Mouse (Mus musculus) neural tube, embryonic 13.5 days (tissue): ENCODE data around the gene Scgb1a1. TPM values are rescaled to one million over a fixed set of nuclear protein-coding genes. Genes with fewer than 3 reads are reported as not detected.

Experiments used
- ATAC-seq: fragments of 200-750 bp; cut with Nextera tagmentation; 2 replicates; pipeline ENCODE4 v1.8.0; 2017; ENCODE audit warnings: low read depth, mild to moderate bottlenecking, moderate TSS enrichment, moderate library complexity
- H3K27ac ChIP-seq: fragments of 300-500 bp; sonication (generic); replicated peaks from 2 replicates; pipeline ENCODE4 v1.5.1; 2015; ENCODE audit warnings: moderate library complexity, mild to moderate bottlenecking, inconsistent platforms
- H3K27me3 ChIP-seq: fragments of 300-500 bp; sonication (generic); 2 replicates; pipeline ENCODE4 v1.6.1; 2015; ENCODE audit warnings: mild to moderate bottlenecking, inconsistent platforms
- H3K36me3 ChIP-seq: fragments of 300-500 bp; sonication (generic); 2 replicates; pipeline ENCODE4 v1.6.1; 2015; ENCODE audit warnings: mild to moderate bottlenecking, inconsistent platforms
- H3K4me1 ChIP-seq: fragments of 300-500 bp; sonication (generic); replicated peaks from 2 replicates; pipeline ENCODE4 v1.6.1; 2015; ENCODE audit warnings: inconsistent platforms
- H3K4me2 ChIP-seq: fragments of 300-500 bp; sonication (generic); 2 replicates; pipeline ENCODE4 v1.6.1; 2015; ENCODE audit warnings: inconsistent platforms, mild to moderate bottlenecking, moderate library complexity
- H3K4me3 ChIP-seq: fragments of 300-500 bp; sonication (generic); 2 replicates; pipeline ENCODE4 v1.5.1; 2015; ENCODE audit warnings: mild to moderate bottlenecking, inconsistent platforms
- H3K9ac ChIP-seq: fragments of 300-500 bp; sonication (generic); 2 replicates; pipeline ENCODE4 v1.6.1; 2015; ENCODE audit warnings: moderate library complexity, mild to moderate bottlenecking, inconsistent platforms
- H3K9me3 ChIP-seq: fragments of 300-500 bp; sonication (generic); 2 replicates; pipeline ENCODE4 v1.6.1; 2016; ENCODE audit warnings: inconsistent platforms
- WGBS: fragments of 180-500 bp; shearing (Covaris S2); methylation state at CpG from one replicate; pipeline ENCODE4 v1.1.7; 2015; 5-methylcytosine and 5-hydroxymethylcytosine counted together
- polyA plus RNA-seq: library from polyadenylated mRNA; unstranded; fragments of >200 nt; fragmentation: Nextera tagmentation; extraction: Ambion mirVana; gene quantifications from 2 replicates; pipeline ENCODE4 v1.2.1, GENCODE M21; 2015

The Scgb1a1 gene
- polyA plus RNA-seq, 1 experiment from 2014 or later = not detected

DNA sequence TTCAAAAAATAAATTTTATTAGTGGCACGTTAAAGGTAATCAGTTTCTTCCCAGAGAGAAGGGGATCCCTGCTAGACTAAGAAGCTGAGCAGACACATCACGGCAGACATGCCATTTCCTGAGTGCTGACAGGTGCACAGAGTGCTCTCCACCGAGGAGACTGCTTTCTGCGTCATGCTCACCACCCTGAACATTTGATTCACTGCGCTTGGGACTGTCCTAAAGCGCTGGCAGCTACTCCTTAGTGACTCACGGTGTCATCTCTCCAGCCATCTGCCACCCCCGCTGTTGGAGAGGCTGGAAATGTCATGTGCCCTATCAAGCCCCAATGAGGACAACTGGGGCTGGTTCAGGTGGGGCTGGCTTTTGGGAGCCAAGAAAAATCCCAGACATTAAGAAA lies 24.3 kb upstream of the Scgb1a1 start:
- no peak overlapping the region for H3K4me3 ChIP-seq
- peaks cover 25% of the 10 kb centered on the region for H3K36me3 ChIP-seq
- H3K27me3 ChIP-seq = no peaks in the 10 kb centered on the region
- H3K4me2 ChIP-seq = no peak overlapping the region
- WGBS = 71% methylated on average over 8 of the region's 8 CpGs
- no peak overlapping the region for H3K27ac ChIP-seq
- no peaks in the 10 kb centered on the region for H3K4me1 ChIP-seq
- H3K9ac ChIP-seq = no peak overlapping the region
- H3K9me3 ChIP-seq = no peaks in the 10 kb centered on the region
- no peak for ATAC-seq

DNA sequence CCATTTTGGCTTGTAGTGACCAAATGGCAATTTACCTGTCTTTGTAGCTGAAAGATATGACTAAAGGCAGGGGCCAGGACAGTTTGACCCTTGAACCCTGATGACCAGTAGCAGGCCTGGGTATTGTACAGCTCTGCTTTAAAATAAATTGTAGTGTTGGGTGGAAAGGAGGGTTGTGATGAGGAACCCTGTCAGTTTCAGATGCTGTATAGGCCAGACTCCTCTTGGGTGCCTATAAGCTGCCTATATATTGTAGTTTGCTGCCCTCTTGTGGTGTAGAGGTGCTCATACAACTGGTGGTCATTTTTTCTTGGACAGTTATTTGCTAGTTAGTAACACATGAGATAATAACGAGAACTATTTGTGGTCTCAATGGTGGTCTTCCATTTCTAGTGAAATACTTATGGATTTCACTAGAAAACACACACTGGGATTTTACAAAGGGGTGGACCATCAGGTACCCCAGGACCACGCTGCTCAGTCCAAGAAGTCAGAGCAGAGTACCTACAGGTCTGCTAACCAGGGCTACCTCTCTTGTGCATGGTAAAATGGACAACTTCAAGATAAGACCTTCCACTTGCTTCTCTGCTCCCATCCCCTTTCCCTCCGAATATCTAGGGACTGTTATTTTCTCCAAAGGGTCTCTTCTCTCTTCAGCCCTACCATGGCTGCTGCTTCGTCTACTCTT lies 22.6 kb upstream of the Scgb1a1 start:
- H3K9me3 ChIP-seq = no peaks in the 10 kb centered on the region
- no peaks in the 10 kb centered on the region for H3K27me3 ChIP-seq
- H3K4me1 ChIP-seq = 0 out of 2 replicates have a peak, but pooled peaks cover 6% of the 10 kb centered on the region
- peak; percentile 87 for ATAC-seq
- H3K4me3 ChIP-seq = no peak overlapping the region
- no peak overlapping the region for H3K27ac ChIP-seq
- peaks cover 19% of the 10 kb centered on the region for H3K36me3 ChIP-seq
- WGBS = 61% methylated on average over 4 of the region's 4 CpGs
- no peak overlapping the region for H3K4me2 ChIP-seq
- H3K9ac ChIP-seq = no peak overlapping the region

DNA sequence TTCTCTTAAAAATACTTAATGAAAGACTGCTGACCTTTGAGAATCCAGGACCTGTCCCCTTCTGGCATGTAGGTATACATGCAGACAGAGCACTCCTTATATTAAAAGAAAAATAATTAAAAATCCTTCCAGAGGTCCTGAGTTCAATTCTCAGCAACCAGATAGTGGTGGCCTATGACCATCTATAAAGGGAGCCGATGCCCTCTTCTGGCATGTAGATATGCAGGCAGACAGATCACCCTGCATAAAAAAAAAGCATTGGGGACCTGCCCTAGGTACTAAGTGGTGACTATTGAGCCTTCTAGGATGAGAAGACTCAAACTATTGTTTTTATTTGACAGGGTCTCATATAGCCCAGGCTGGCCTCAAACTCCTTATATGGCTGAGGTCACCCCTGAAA lies 20.8 kb upstream of the Scgb1a1 start:
- H3K27ac ChIP-seq = no peak overlapping the region
- WGBS = 95% methylated on average over 1 of the region's 1 CpGs
- peaks cover 13% of the 10 kb centered on the region for H3K36me3 ChIP-seq
- H3K9me3 ChIP-seq = no peaks in the 10 kb centered on the region
- ATAC-seq = no peak
- no peak overlapping the region for H3K9ac ChIP-seq
- H3K4me3 ChIP-seq = no peak overlapping the region
- 0 out of 2 replicates have a peak, but pooled peaks cover 6% of the 10 kb centered on the region for H3K4me1 ChIP-seq
- no peak overlapping the region for H3K4me2 ChIP-seq
- H3K27me3 ChIP-seq = no peaks in the 10 kb centered on the region

DNA sequence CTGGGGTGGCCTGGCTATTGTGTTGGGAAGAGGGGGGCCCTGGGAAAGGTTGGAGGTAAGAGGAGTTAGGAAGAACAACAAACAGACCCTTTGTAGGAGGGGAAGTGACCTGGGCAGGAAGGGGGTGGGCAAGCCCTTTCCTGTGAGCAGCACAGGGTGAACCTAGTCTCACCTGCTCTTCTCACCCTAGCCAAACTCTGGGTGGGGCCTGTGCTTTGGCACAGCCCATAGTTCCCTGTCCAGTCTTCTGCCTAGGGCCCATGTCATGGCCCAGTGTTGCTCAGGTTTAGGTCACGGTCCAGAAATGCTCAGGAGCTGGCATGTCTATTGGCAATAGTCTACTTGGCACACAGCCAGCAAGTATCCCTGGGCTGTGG lies 19.6 kb upstream of the Scgb1a1 start:
- Histone ChIP-seq H3K4me1 (0 out of 2 replicates have a peak, but pooled peaks cover 6% of the 10 kb centered on the region), H3K9me3 (no peaks in the 10 kb centered on the region), H3K36me3 (0 out of 2 replicates have a peak, but pooled peaks cover 1% of the 10 kb centered on the region), H3K9ac (no peak overlapping the region), H3K27ac (no peak overlapping the region), H3K4me3 (no peak overlapping the region), H3K4me2 (no peak overlapping the region), H3K27me3 (no peaks in the 10 kb centered on the region)
- ATAC-seq = no peak
- WGBS = 83% methylated on average over 1 of the region's 1 CpGs

DNA sequence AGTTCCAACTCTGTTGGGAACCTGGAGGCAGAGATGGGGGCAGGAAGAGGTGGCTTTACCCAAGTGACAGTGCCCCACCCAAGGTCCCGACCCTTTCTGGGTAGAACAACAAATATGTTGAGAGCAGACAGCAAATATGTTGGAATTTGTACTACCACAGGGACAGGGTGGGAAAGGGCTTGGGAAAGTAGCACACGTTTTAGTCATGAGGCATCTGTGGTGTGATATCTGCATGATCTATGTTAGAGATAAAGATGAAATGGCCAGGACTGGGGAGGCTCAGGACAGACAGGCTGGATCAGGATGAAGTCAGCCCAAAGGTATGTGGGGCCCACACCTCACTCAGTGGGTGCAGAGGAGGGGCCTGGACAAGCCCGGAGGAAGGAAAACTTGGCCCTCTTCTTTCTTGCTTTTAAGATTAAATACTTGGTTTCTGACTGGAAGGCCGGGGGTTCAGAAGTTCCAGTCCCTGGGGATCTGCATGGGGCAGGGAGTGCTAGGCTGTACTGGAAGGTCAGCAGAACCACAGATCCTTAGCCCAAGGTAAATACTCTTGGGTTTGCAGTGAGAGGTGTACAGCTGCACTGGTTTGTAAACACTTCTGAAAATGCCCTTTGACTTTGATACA lies 19.1 kb upstream of the Scgb1a1 start:
- Histone ChIP-seq H3K36me3 (no peaks in the 10 kb centered on the region), H3K4me3 (no peak overlapping the region), H3K9me3 (no peaks in the 10 kb centered on the region), H3K27me3 (no peaks in the 10 kb centered on the region), H3K9ac (no peak overlapping the region), H3K4me1 (0 out of 2 replicates have a peak, but pooled peaks cover 6% of the 10 kb centered on the region), H3K27ac (no peak overlapping the region), H3K4me2 (no peak overlapping the region)
- no peak for ATAC-seq
- WGBS = 70% methylated on average over 4 of the region's 4 CpGs

DNA sequence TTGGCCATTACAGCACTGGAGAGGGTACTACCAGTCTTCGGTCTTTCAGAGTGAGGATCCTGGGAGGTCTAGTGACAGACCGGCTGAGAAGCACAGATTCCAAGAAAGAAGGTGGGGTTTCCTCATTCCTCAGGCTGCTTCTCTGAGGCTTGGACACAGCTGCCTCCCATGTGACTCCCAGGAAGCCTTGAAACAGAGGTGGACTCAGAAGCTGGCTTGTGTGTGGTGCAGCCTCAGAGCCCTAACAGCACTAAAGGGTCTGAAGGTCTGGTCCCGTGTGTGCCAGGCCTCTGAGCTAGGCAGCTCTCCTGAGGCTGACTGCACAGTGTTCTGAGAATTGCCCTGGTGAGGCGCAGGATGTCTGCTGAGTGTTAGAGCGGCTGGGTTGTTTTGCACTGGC lies 18.3 kb upstream of the Scgb1a1 start:
- no peak overlapping the region for H3K4me3 ChIP-seq
- WGBS = 64% methylated on average over 5 of the region's 5 CpGs
- ATAC-seq = no peak

DNA sequence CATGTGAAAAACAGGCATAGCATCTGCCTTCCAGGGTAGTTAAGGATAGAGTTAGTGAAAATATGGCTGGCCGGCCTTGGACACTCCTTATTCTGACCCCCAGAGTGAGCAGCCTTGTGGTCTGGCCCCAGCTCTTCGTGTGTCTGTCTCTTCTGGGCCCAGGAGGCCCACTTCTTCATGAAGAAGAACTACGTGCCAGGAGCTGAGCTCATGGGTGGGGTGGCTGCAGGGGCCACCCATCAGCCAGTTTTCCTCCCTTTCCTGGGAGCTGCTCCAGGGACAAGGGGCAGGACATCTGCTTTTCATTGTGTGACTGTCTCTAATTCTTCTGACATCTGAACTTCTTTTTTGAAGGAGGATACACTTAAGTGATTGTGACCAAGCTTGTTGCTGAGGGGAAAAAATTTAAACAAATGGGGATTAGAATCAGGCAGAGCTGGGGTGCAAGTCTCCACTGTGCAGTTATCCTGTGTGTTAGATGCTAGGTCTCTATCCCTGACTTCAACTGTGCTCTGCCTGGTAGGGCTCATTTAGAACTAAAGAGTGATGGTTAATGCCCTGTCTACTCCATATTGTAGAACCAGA lies 17.4 kb upstream of the Scgb1a1 start:
- H3K4me2 ChIP-seq = no peak overlapping the region
- H3K27me3 ChIP-seq = no peaks in the 10 kb centered on the region
- no peaks in the 10 kb centered on the region for H3K36me3 ChIP-seq
- H3K27ac ChIP-seq = no peak overlapping the region
- no peaks in the 10 kb centered on the region for H3K9me3 ChIP-seq
- ATAC-seq = no peak
- 60% methylated on average over 3 of the region's 3 CpGs for WGBS
- no peak overlapping the region for H3K9ac ChIP-seq
- H3K4me3 ChIP-seq = no peak overlapping the region
- 0 out of 2 replicates have a peak, but pooled peaks cover 6% of the 10 kb centered on the region for H3K4me1 ChIP-seq

More for the DNA sequence above, 18.3 kb upstream of the Scgb1a1 start:
- 0 out of 2 replicates have a peak, but pooled peaks cover 6% of the 10 kb centered on the region for H3K4me1 ChIP-seq
- no peak overlapping the region for H3K9ac ChIP-seq
- H3K27me3 ChIP-seq = no peaks in the 10 kb centered on the region
- H3K4me2 ChIP-seq = no peak overlapping the region
- H3K9me3 ChIP-seq = no peaks in the 10 kb centered on the region
- H3K27ac ChIP-seq = no peak overlapping the region
- H3K36me3 ChIP-seq = no peaks in the 10 kb centered on the region

DNA sequence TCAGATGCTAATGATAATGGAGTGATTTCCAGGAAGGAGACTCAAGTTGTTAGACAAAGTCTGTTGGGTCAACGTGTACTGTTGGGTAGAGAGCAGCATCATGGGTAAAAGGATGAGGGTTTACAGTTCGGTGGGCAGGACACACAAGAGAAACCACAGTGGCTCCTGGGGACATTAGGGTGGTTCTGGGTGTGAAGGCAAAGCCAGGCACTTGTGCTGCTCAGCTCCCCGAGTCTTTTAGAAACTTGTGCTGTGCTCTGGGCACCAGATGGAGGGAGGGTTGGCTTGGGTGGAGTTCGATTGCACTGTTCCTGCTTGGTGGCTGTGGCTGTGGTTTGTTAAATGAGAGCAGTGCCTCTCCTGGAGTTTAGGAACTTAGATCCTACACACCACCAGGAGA lies 16.2 kb upstream of the Scgb1a1 start:
- no peak for ATAC-seq
- no peaks in the 10 kb centered on the region for H3K9me3 ChIP-seq
- no peak overlapping the region for H3K4me3 ChIP-seq
- H3K4me2 ChIP-seq = no peak overlapping the region
- no peaks in the 10 kb centered on the region for H3K27me3 ChIP-seq
- WGBS = 82% methylated on average over 4 of the region's 4 CpGs
- no peaks in the 10 kb centered on the region for H3K36me3 ChIP-seq
- no peak overlapping the region for H3K9ac ChIP-seq
- no peak overlapping the region for H3K27ac ChIP-seq
- H3K4me1 ChIP-seq = 0 out of 2 replicates have a peak, but pooled peaks cover 6% of the 10 kb centered on the region

DNA sequence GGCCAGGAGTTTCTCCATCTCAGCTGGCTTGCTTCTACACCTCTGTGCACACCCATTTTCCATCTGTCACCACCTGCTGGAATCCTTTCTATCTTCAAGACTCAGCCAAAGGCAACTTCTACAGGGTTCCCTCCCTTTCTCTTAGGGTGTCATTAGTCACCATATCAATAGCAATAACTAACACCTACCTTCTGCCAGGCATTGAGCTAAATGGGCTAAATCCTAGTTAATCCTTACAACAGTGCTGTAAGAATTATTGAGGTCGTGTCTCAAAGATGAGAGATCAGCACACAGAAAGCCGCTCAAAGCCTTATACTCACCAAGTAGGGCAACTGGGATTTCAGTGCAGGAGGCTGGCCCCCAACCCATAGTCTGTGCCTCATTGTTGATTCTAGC lies 13.3 kb upstream of the Scgb1a1 start:
- no peak overlapping the region for H3K4me3 ChIP-seq
- 0 out of 2 replicates have a peak, but pooled peaks cover 2% of the 10 kb centered on the region for H3K4me1 ChIP-seq
- 75% methylated on average over 2 of the region's 2 CpGs for WGBS
- H3K9ac ChIP-seq = no peak overlapping the region
- no peaks in the 10 kb centered on the region for H3K36me3 ChIP-seq
- no peaks in the 10 kb centered on the region for H3K27me3 ChIP-seq
- ATAC-seq = no peak
- no peak overlapping the region for H3K4me2 ChIP-seq
- H3K9me3 ChIP-seq = no peaks in the 10 kb centered on the region
- no peak overlapping the region for H3K27ac ChIP-seq

DNA sequence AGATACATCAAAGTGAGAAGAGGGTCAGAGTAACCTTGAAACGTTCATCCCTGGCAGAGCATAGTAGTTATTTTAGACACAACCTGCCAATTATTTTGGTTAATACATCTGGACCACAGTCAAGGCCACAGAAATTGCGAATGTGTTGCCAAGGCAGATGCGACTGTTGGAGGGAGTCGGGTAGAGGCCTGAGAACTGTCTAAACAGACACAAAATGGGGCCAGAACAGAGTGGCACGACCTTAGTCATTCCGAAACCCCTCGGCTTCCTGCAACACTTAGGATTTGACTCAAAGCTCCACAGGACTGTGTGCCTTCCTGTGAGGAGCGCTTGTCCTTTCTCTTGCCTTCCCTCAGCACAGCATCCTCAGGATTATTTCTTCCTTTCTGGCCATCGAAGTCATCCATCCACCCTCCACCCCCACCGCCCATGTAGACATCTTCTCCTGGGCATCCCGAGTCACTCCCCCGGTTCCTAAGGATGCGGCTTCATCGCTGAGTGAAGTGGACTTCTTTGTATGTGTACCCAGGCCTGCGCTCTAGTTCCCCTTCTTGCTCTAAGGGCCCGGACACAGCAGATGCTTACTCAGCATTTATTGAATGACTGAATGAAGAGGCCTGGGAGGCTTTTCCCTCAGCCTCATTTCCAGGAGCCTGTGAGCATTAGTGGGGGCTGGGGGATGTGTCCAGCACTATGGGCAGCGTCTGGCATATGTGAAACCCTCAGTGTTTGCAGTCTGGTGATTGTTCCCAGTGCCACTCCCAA lies 12.7 kb upstream of the Scgb1a1 start:
- H3K27me3 ChIP-seq = no peaks in the 10 kb centered on the region
- no peaks in the 10 kb centered on the region for H3K9me3 ChIP-seq
- WGBS = 86% methylated on average over 17 of the region's 17 CpGs
- H3K4me3 ChIP-seq = no peak overlapping the region
- ATAC-seq = no peak
- H3K4me1 ChIP-seq = no peaks in the 10 kb centered on the region
- H3K4me2 ChIP-seq = no peak overlapping the region
- no peak overlapping the region for H3K27ac ChIP-seq
- H3K36me3 ChIP-seq = no peaks in the 10 kb centered on the region
- H3K9ac ChIP-seq = no peak overlapping the region

DNA sequence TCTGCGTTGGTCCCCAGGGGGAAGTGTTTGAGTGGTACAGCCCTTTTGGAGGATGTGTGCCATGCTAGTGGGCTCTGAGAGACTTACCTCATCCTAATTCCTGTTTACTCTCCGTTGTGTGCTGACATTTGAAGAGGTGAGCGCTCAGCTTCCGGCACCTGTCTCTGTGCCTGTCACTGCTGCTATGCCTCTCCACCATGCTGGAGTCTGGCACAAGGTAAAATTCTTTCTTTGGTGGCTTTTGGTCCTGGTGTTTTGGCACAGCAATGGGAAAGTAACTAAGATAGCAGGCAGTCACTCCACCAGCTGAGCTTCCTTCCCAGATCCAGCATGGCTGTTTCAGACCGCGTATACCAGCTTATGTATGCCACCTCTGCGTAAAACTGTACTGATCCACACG lies 12.0 kb upstream of the Scgb1a1 start:
- Histone ChIP-seq H3K4me1 (no peaks in the 10 kb centered on the region), H3K4me2 (no peak overlapping the region), H3K36me3 (no peaks in the 10 kb centered on the region), H3K9ac (no peak overlapping the region), H3K27ac (no peak overlapping the region), H3K9me3 (no peaks in the 10 kb centered on the region), H3K27me3 (no peaks in the 10 kb centered on the region), H3K4me3 (no peak overlapping the region)
- 88% methylated on average over 8 of the region's 8 CpGs for WGBS
- no peak for ATAC-seq

DNA sequence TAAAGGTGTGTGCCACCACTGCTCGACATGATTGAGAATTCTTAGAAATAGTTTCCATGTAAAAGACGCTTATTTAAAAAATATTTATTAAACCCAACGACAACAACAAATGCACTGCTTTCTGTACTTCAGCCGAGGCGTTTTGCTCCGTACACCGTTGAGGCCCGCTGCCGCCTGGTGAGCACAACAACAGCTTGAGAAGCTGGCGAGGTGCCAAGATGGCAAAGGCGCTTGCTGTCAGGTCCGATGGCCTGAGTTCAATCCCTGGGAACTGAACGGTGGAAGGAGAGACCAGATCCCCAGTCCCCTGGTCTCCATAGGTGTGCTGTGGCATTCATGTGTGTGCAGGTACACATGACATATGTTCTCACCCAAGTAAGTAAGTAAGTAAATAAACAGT lies 9.7 kb upstream of the Scgb1a1 start:
- no peak overlapping the region for H3K9ac ChIP-seq
- H3K27me3 ChIP-seq = no peaks in the 10 kb centered on the region
- no peak overlapping the region for H3K4me2 ChIP-seq
- no peaks in the 10 kb centered on the region for H3K36me3 ChIP-seq
- no peak overlapping the region for H3K27ac ChIP-seq
- H3K4me1 ChIP-seq = no peaks in the 10 kb centered on the region
- H3K4me3 ChIP-seq = no peak overlapping the region
- no peaks in the 10 kb centered on the region for H3K9me3 ChIP-seq
- 75% methylated on average over 13 of the region's 13 CpGs for WGBS
- no peak for ATAC-seq
